ENCODE assay signal across 9 mouse cellular contexts in the genomic region with DNA sequence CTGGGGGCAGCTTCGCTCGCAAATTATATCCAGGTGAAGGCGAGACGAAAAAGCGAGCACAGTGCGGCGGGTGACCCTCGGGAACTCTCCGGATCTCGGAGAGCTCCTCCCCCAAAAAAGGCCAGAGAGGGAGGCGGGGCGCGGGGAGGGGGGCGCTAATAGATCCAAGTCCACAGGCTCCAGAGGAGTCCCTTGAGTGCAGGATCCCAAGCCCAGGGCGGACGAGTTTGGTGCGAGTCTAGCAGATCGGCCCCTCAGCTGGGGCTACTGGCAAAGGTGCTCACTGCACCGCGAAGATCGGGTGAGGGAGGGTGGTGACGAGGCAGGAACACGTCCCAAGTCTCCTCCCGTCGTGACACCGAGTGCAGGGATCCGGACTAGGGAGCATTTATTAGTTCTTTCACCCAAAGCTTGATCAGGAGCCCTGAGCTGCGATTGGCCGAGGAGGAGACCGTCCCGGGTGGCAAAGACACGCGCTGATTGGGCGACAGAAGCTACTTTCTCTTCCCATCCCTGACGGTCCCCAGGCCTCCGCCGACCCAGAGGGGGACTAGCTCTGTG. TPM values are rescaled to one million over a fixed set of nuclear protein-coding genes. Genes with fewer than 3 reads are reported as not detected.
DNase-seq lines count a peak whose midpoint lies in the region; ATAC-seq and TF ChIP-seq lines count a peak whose summit lies in the region.
"Had no signal": no experiment of that assay in that cellular context is flagged by ENCODE, and none has a peak within 500 bp of the region (broad histone marks: within the 10 kb centered on the region; RNA-seq: fewer than 3 reads in every experiment).

A gene (minus strand): TSS at position 384 of the 561 bp plus-strand sequence.

- WGBS in heart, adult 2 months, result 2% methylated on average over 37 of the region's 37 CpGs
- 2% methylated on average over 35 of the region's 37 CpGs for WGBS in forebrain, postnatal 0 days
- under 1% methylated on average over 37 of the region's 37 CpGs for WGBS in limb, embryonic 15.5 days
- WGBS in stomach, embryonic 16.5 days, result under 1% methylated on average over 37 of the region's 37 CpGs
- 2% methylated on average over 37 of the region's 37 CpGs for WGBS in kidney, adult 2 months

- no peak within 1 kb of the TSS for H3K9ac ChIP-seq in heart, adult 2 months (ENCODE audit: low read depth, low read length)
- H3K9ac ChIP-seq in forebrain, postnatal 0 days, result no peak within 1 kb of the TSS
- H3K9ac ChIP-seq in limb, embryonic 15.5 days, result no peak within 1 kb of the TSS
- H3K9ac ChIP-seq in stomach, embryonic 16.5 days (ENCODE audit: low read length), result no peak within 1 kb of the TSS

- no peak for TF ChIP-seq CTCF in heart, adult 2 months (IDR thresholded peaks at IDR 0.05)
- no peak for TF ChIP-seq CTCF in forebrain, postnatal 0 days (IDR thresholded peaks at IDR 0.05; ENCODE audit: low read depth)
- TF ChIP-seq CTCF in kidney, adult 2 months (conservative IDR thresholded peaks at IDR 0.05; ENCODE audit: insufficient read depth, insufficient read length, low read depth, low read length), result no peak

- no peak for TF ChIP-seq POLR2A in heart, adult 2 months (IDR thresholded peaks at IDR 0.05; ENCODE audit: insufficient read depth, low read depth, low read length)
- no peak for TF ChIP-seq POLR2A in kidney, adult 2 months (IDR thresholded peaks at IDR 0.05; ENCODE audit: low read depth, low read length)

- intact Hi-C loops in heart, adult 2 months (cut with DNase I), result no loop called here
- intact Hi-C loops in heart, postnatal 14 days (cut with DNase I), result no loop called here

- no peak within 1 kb of the TSS for H3K27ac ChIP-seq in heart, adult 2 months
- no peak within 1 kb of the TSS for H3K27ac ChIP-seq in forebrain, postnatal 0 days (ENCODE audit: low read depth, low read length)
- no peak within 1 kb of the TSS for H3K27ac ChIP-seq in limb, embryonic 15.5 days
- H3K27ac ChIP-seq in stomach, embryonic 16.5 days (ENCODE audit: low read length), result no peak within 1 kb of the TSS
- H3K27ac ChIP-seq in kidney, adult 2 months (ENCODE audit: insufficient read depth, low read depth, low read length), result no peak within 1 kb of the TSS
- H3K27ac ChIP-seq: macrophage had no signal

- H3K4me2 ChIP-seq in forebrain, postnatal 0 days (ENCODE audit: low read depth), result peak within 1 kb of the TSS; percentile 13; the same call in 1 of the 2 replicates
- peak within 1 kb of the TSS; percentile 59 for H3K4me2 ChIP-seq in limb, embryonic 15.5 days
- peak within 1 kb of the TSS; percentile 46 for H3K4me2 ChIP-seq in stomach, embryonic 16.5 days (ENCODE audit: low read depth, low read length)

- 0 out of 2 replicates have a peak, but pooled peaks have one; percentile 26 for ATAC-seq in forebrain, postnatal 0 days
- no peak for ATAC-seq in limb, embryonic 15.5 days (ENCODE audit: insufficient number of reproducible peaks, low FRiP score, low TSS enrichment, low read depth)
- ATAC-seq in stomach, embryonic 16.5 days (ENCODE audit: insufficient read depth, low FRiP score), result no peak

- no peak for TF ChIP-seq EP300 in heart, adult 2 months (IDR thresholded peaks at IDR 0.05; ENCODE audit: insufficient read depth, low read depth, low read length)

- peak within 1 kb of the TSS; percentile 31 for H3K4me3 ChIP-seq in heart, adult 2 months
- H3K4me3 ChIP-seq in forebrain, postnatal 0 days (ENCODE audit: low read depth, low read length), result no peak within 1 kb of the TSS
- peak within 1 kb of the TSS; percentile 37 for H3K4me3 ChIP-seq in limb, embryonic 15.5 days
- peak within 1 kb of the TSS; percentile 29 for H3K4me3 ChIP-seq in stomach, embryonic 16.5 days (replicated peaks; ENCODE audit: low read length)
- no peak within 1 kb of the TSS for H3K4me3 ChIP-seq in kidney, adult 2 months (ENCODE audit: insufficient read depth, low read depth, low read length)

- H3K27me3 ChIP-seq in heart, adult 2 months (ENCODE audit: control insufficient read depth, insufficient read depth, low read length), result peaks cover 38% of the 10 kb centered on the region
- H3K27me3 ChIP-seq in forebrain, postnatal 0 days (ENCODE audit: insufficient read depth, low read length), result peaks cover 86% of the 10 kb centered on the region
- H3K27me3 ChIP-seq in limb, embryonic 15.5 days, result peaks cover 93% of the 10 kb centered on the region
- peaks cover 79% of the 10 kb centered on the region for H3K27me3 ChIP-seq in stomach, embryonic 16.5 days (ENCODE audit: control insufficient read depth, insufficient read depth, low read length)
- peaks cover 15% of the 10 kb centered on the region; the same call in 1 of the 2 replicates for H3K27me3 ChIP-seq in kidney, adult 2 months (replicated peaks; ENCODE audit: control insufficient read depth, insufficient read depth, low read length)

- H3K9me3 ChIP-seq in forebrain, postnatal 0 days (ENCODE audit: low read length), result no peaks in the 10 kb centered on the region
- H3K9me3 ChIP-seq in limb, embryonic 15.5 days, result no peaks in the 10 kb centered on the region
- H3K9me3 ChIP-seq in stomach, embryonic 16.5 days (replicated peaks; ENCODE audit: control insufficient read depth, low read length), result no peaks in the 10 kb centered on the region

- peak in 1 of 2 experiments; percentile 10 for DNase-seq in heart, adult 2 months
- no peak for DNase-seq in heart, postnatal 14 days
- peak; percentile 66 for DNase-seq in R1 (ENCODE audit: low read depth, low spot score)
- DNase-seq in forebrain, postnatal 0 days, result no peak
- DNase-seq in kidney, adult 2 months, result no peak
- DNase-seq in Muller cell, postnatal 12 days (ENCODE audit: inconsistent ontology term), result no peak

- no peaks in the 10 kb centered on the region for H3K4me1 ChIP-seq in heart, adult 2 months (ENCODE audit: control insufficient read depth, insufficient read depth, low read length)
- H3K4me1 ChIP-seq in forebrain, postnatal 0 days (ENCODE audit: insufficient read depth), result no peaks in the 10 kb centered on the region
- peaks cover 19% of the 10 kb centered on the region for H3K4me1 ChIP-seq in limb, embryonic 15.5 days
- peaks cover 8% of the 10 kb centered on the region; the same call in 1 of the 2 replicates for H3K4me1 ChIP-seq in stomach, embryonic 16.5 days (ENCODE audit: control insufficient read depth, insufficient read depth, low read length)
- no peaks in the 10 kb centered on the region for H3K4me1 ChIP-seq in kidney, adult 2 months (ENCODE audit: control insufficient read depth, insufficient read depth, low read length)

- no peaks in the 10 kb centered on the region for H3K79me2 ChIP-seq in heart, adult 2 months (replicated peaks; ENCODE audit: control insufficient read depth, insufficient read depth, low read length)

- no peaks in the 10 kb centered on the region for H3K36me3 ChIP-seq in heart, adult 2 months (ENCODE audit: control insufficient read depth, insufficient read depth, low read length)
- no peaks in the 10 kb centered on the region for H3K36me3 ChIP-seq in forebrain, postnatal 0 days (ENCODE audit: insufficient read depth)
- H3K36me3 ChIP-seq in limb, embryonic 15.5 days, result no peaks in the 10 kb centered on the region
- H3K36me3 ChIP-seq in stomach, embryonic 16.5 days (ENCODE audit: control insufficient read depth, insufficient read depth, low read length), result no peaks in the 10 kb centered on the region
- H3K36me3 ChIP-seq in kidney, adult 2 months (ENCODE audit: control insufficient read depth, insufficient read depth, low read length), result no peaks in the 10 kb centered on the region

RNA-seq across cellular contexts. Expression of the gene that starts here (rescaled TPM):
- not detected for total RNA-seq in heart, adult 2 months (2021)
- polyA plus RNA-seq in heart, adult 2 months (2012; rRNA removed), result 0.08 TPM in 1 of 2 replicates, not detected in the other
- total RNA-seq in heart, postnatal 14 days (2021), result under 1 TPM in 1 of 2 experiments, not detected in 1; 0.07 TPM
- total RNA-seq in forebrain, postnatal 0 days (2014; rRNA removed), result 0.15 and 0.19 TPM in 2 replicates
- polyA plus RNA-seq in forebrain, postnatal 0 days (2015; fragmentation: Nextera tagmentation; extraction: Ambion mirVana), result 0.04 and 0.40 TPM in 2 replicates
- 0.60 and 0.96 TPM in 2 replicates for polyA plus RNA-seq in limb, embryonic 15.5 days (2015; fragmentation: Nextera tagmentation; extraction: Ambion mirVana)
- 0.09 and 0.12 TPM in 2 replicates for polyA plus RNA-seq in stomach, embryonic 16.5 days (2015; fragmentation: Nextera tagmentation; extraction: Ambion mirVana)
- polyA plus RNA-seq in kidney, adult 2 months (2012; rRNA removed), result 0.08 TPM in 1 of 2 replicates, not detected in the other
- polyA plus RNA-seq: macrophage had no signal

Comparison
In these comparisons a context has a peak if more than half of its experiments do, and no peak if none do; other contexts are left out.
1. Peak in ATAC-seq and H3K4me2 ChIP-seq in forebrain, postnatal 0 days; RNA of the gene not detected or under 1 TPM.
2. H3K4me3 ChIP-seq: peak in heart, adult 2 months (single experiment), limb, embryonic 15.5 days (single experiment) and stomach, embryonic 16.5 days (single experiment); none in forebrain, postnatal 0 days (single experiment) and kidney, adult 2 months (single experiment).
3. Peak in every context shown above with its lines, with median percentiles within 50 percentile points of each other: H3K4me2 ChIP-seq.